Mouse (Mus musculus) heart, postnatal 0 days (tissue): ENCODE data around the gene Hspb6.

ENCODE experiments used
- CTCF ChIP-seq: IDR thresholded peaks from 2 replicates; pipeline ENCODE4 v1.5.1; 2016; ENCODE audit warnings: antibody characterized with exemption, control low read depth, low read depth
- EP300 ChIP-seq: IDR thresholded peaks from 2 replicates; pipeline ENCODE4 v1.6.1; 2016; ENCODE audit warnings: antibody characterized with exemption, low read depth

- TF ChIP-seq CTCF, result no peak
- no peak for TF ChIP-seq EP300
These were observed 44.8 kb downstream of the Hspb6 start for GRCm38 (mm10) chr7:30596811-30597210.
